Mouse (Mus musculus) bone marrow, adult 2 months (tissue): ENCODE measurements around the gene Ahsa1.

Source experiments
- CTCF ChIP-seq: fragments of 200-500 bp; IDR thresholded peaks from 2 replicates; pipeline ENCODE4 v1.5.1; 2011; ENCODE audit warnings: low read length, control low read depth; ENCODE audit not compliant: control insufficient read depth, insufficient read depth
- POLR2A ChIP-seq: fragments of 200-500 bp; IDR thresholded peaks from 2 replicates; pipeline ENCODE4 v1.6.1; 2011; ENCODE audit warnings: low read depth, mild to moderate bottlenecking, control low read depth, low read length, borderline replicate concordance; ENCODE audit not compliant: control insufficient read depth

- no peak for TF ChIP-seq POLR2A
- TF ChIP-seq CTCF, result no peak; the same call in 1 of the 2 replicates
Measured at GRCm38 (mm10) chr12:87299657-87300440, 33.6 kb downstream of the Ahsa1 start, which contains the start of gene Ism2.
